Mouse (Mus musculus) MEL (cell line): ENCODE measurements around the gene Ptbp2.

Experiments
- CTCF ChIP-seq, 3 experiments: IDR thresholded peaks in 2 of 3; conservative IDR thresholded peaks in 1 of 3; 2 replicates each; pipeline ENCODE4 v1.5.1; 2011 to 2012; ENCODE audit warnings: low read length in 3 of 3, low read depth in 2 of 3, mild to moderate bottlenecking in 2 of 3, improper control_type of control experiment in 1 of 3, inconsistent platforms in 1 of 3, mixed read lengths in 1 of 3, moderate library complexity in 1 of 3; ENCODE audit not compliant: control insufficient read depth in 1 of 3, insufficient read depth in 1 of 3, poor library complexity in 1 of 3, severe bottlenecking in 1 of 3
- E2F4 ChIP-seq: IDR thresholded peaks from 2 replicates; pipeline ENCODE4 v1.6.1; 2011; ENCODE audit warnings: low read depth, low read length, improper control_type of control experiment, borderline replicate concordance
- KAT2A ChIP-seq: conservative IDR thresholded peaks from 2 replicates; pipeline ENCODE4 v1.6.1; 2012; ENCODE audit warnings: low read depth, low read length, improper control_type of control experiment, inconsistent platforms
- MEF2A ChIP-seq: IDR thresholded peaks from 2 replicates; pipeline ENCODE4 v1.6.1; 2014; ENCODE audit warnings: low read depth, mild to moderate bottlenecking, inconsistent platforms, low read length, improper control_type of control experiment; ENCODE audit not compliant: poor library complexity, insufficient replicate concordance, severe bottlenecking; ENCODE audit errors: extremely low read depth
- POLR2A ChIP-seq, 2 experiments: IDR thresholded peaks; 2 replicates each; pipeline ENCODE4 v1.6.1; 2011 to 2012; ENCODE audit warnings: low read length in 2 of 2, mild to moderate bottlenecking in 2 of 2, control low read depth in 1 of 2, improper control_type of control experiment in 1 of 2, low read depth in 1 of 2, moderate library complexity in 1 of 2; ENCODE audit not compliant: control insufficient read depth in 1 of 2, insufficient read depth in 1 of 2, poor library complexity in 1 of 2
- USF1 ChIP-seq: IDR thresholded peaks from 2 replicates; pipeline ENCODE4 v1.6.1; 2014; ENCODE audit warnings: low read depth, mild to moderate bottlenecking, inconsistent platforms, low read length, improper control_type of control experiment, moderate library complexity
- USF2 ChIP-seq, 2 experiments: IDR thresholded peaks; 2 replicates each; pipeline ENCODE4 v1.6.1; 2011 to 2012; ENCODE audit warnings: improper control_type of control experiment in 2 of 2, low read length in 2 of 2, borderline replicate concordance in 1 of 2, inconsistent platforms in 1 of 2, low read depth in 1 of 2, mild to moderate bottlenecking in 1 of 2; ENCODE audit not compliant: insufficient read depth in 1 of 2
- ZC3H11A ChIP-seq: IDR thresholded peaks from 2 replicates; pipeline ENCODE4 v1.6.1; 2012; ENCODE audit warnings: low read depth, mild to moderate bottlenecking, inconsistent platforms, low read length, improper control_type of control experiment
- ZKSCAN1 ChIP-seq: IDR thresholded peaks from 2 replicates; pipeline ENCODE4 v1.6.1; 2012; ENCODE audit warnings: low read depth, mild to moderate bottlenecking, inconsistent platforms, low read length, improper control_type of control experiment, moderate library complexity
- ZNF384 ChIP-seq: IDR thresholded peaks from 2 replicates; pipeline ENCODE4 v1.6.1; 2012; ENCODE audit warnings: low read depth, mild to moderate bottlenecking, inconsistent platforms, low read length, improper control_type of control experiment

GRCm38 (mm10) chr3:119772789-119773188 is 11.5 kb downstream of the Ptbp2 start:
- TF ChIP-seq KAT2A = no peak
- TF ChIP-seq USF1 = no peak
- TF ChIP-seq CTCF (IDR thresholded peaks at IDR 0.05 in 2 of 3, conservative IDR thresholded peaks at IDR 0.05 in 1 of 3; ENCODE audit: control insufficient read depth in 1 of 3, insufficient read depth in 1 of 3, low read depth in 2 of 3, low read length in 3 of 3, poor library complexity in 1 of 3, severe bottlenecking in 1 of 3) = no peak
- TF ChIP-seq POLR2A (IDR thresholded peaks at IDR 0.05; ENCODE audit: control insufficient read depth in 1 of 2, insufficient read depth in 1 of 2, low read depth in 1 of 2, low read length in 2 of 2, poor library complexity in 1 of 2) = no peak
- no peak for TF ChIP-seq ZC3H11A
- no peak for TF ChIP-seq MEF2A
- TF ChIP-seq ZNF384 = peak; percentile 78
- no peak for TF ChIP-seq USF2 (IDR thresholded peaks at IDR 0.05; ENCODE audit: borderline replicate concordance in 1 of 2, insufficient read depth in 1 of 2, low read depth in 1 of 2, low read length in 2 of 2)
- TF ChIP-seq ZKSCAN1 = no peak
- TF ChIP-seq E2F4 = no peak
